Mouse (Mus musculus): ENCODE results near the gene Acly.

The Acly gene

GRCm38 (mm10) chr11:100527458-100528374 is at the start of gene Acly:
Gene Acly (minus strand): TSS chr11:100528000.
- peak; percentile 99 for DNase-seq (ENCODE audit: low read depth, low spot score)

GRCm38 (mm10) chr11:100576256-100576655 is 48.5 kb upstream of the Acly start:
- DNase-seq (ENCODE audit: low read depth, low spot score) = no peak

GRCm38 (mm10) chr11:100575484-100575855 is 47.7 kb upstream of the Acly start:
- DNase-seq (ENCODE audit: low read depth, low spot score) = no peak

GRCm38 (mm10) chr11:100574708-100575483 is 47.1 kb upstream of the Acly start, which contains the start of gene Cnp:
Gene Cnp (plus strand): TSS chr11:100574904.
- DNase-seq (ENCODE audit: low read depth, low spot score) = peak; percentile 54

- no peak for DNase-seq (ENCODE audit: low read depth, low spot score)
Measured at GRCm38 (mm10) chr11:100574188-100574587, 46.4 kb upstream of the Acly start.

- DNase-seq (ENCODE audit: low read depth, low spot score) = no peak
Measured at GRCm38 (mm10) chr11:100571202-100571567, 43.4 kb upstream of the Acly start.

GRCm38 (mm10) chr11:100570430-100571201 is 42.8 kb upstream of the Acly start:
- peak; percentile 86 for DNase-seq (ENCODE audit: low read depth, low spot score)

- no peak for DNase-seq (ENCODE audit: low read depth, low spot score)
Measured at GRCm38 (mm10) chr11:100569789-100570188, 42.0 kb upstream of the Acly start.

GRCm38 (mm10) chr11:100568692-100569091 is 40.9 kb upstream of the Acly start:
- DNase-seq (ENCODE audit: low read depth, low spot score) = no peak

GRCm38 (mm10) chr11:100567815-100568245 is 40.0 kb upstream of the Acly start:
- no peak for DNase-seq (ENCODE audit: low read depth, low spot score)

GRCm38 (mm10) chr11:100567229-100567628 is 39.4 kb upstream of the Acly start:
- no peak for DNase-seq (ENCODE audit: low read depth, low spot score)

- no peak for DNase-seq (ENCODE audit: low read depth, low spot score)
Measured at GRCm38 (mm10) chr11:100564703-100565102, 36.9 kb upstream of the Acly start.

- DNase-seq (ENCODE audit: low read depth, low spot score) = no peak
Measured at GRCm38 (mm10) chr11:100564297-100564696, 36.5 kb upstream of the Acly start.

- DNase-seq (ENCODE audit: low read depth, low spot score) = no peak
Measured at GRCm38 (mm10) chr11:100561748-100562147, 33.9 kb upstream of the Acly start.

GRCm38 (mm10) chr11:100559476-100559875 is 31.7 kb upstream of the Acly start:
- no peak for DNase-seq (ENCODE audit: low read depth, low spot score)

- no peak for DNase-seq (ENCODE audit: low read depth, low spot score)
Measured at GRCm38 (mm10) chr11:100557563-100557962, 29.8 kb upstream of the Acly start.

- DNase-seq (ENCODE audit: low read depth, low spot score) = peak; percentile 64
Measured at GRCm38 (mm10) chr11:100555583-100555982, 27.8 kb upstream of the Acly start.

GRCm38 (mm10) chr11:100552842-100553241 is 25.0 kb upstream of the Acly start:
- DNase-seq (ENCODE audit: low read depth, low spot score) = no peak

- DNase-seq (ENCODE audit: low read depth, low spot score) = no peak
Measured at GRCm38 (mm10) chr11:100550101-100550500, 22.3 kb upstream of the Acly start.

- DNase-seq (ENCODE audit: low read depth, low spot score) = no peak
Measured at GRCm38 (mm10) chr11:100549466-100549865, 21.7 kb upstream of the Acly start.

GRCm38 (mm10) chr11:100548141-100548540 is 20.3 kb upstream of the Acly start:
- no peak for DNase-seq (ENCODE audit: low read depth, low spot score)

- no peak for DNase-seq (ENCODE audit: low read depth, low spot score)
Measured at GRCm38 (mm10) chr11:100546955-100547354, 19.2 kb upstream of the Acly start.

Data from mesoderm, embryonic 11.5 days (tissue).